Mouse (Mus musculus) common myeloid progenitor, adult 5-6 weeks (primary cell): ENCODE results near the gene Calu. TPM values are rescaled to one million over a fixed set of nuclear protein-coding genes. Genes with fewer than 3 reads are reported as not detected.
"Not testable (repeated sequence)": the region's sequence is repeated elsewhere in the genome, so short reads cannot be mapped to it uniquely, and the experiment has no call there.

Source experiments
- ATAC-seq: replicated peaks from 2 replicates; pipeline ENCODE4 v1.8.0; 2016; ENCODE audit warnings: low read depth, mild to moderate bottlenecking, moderate TSS enrichment, inconsistent platforms; ENCODE audit not compliant: poor library complexity, severe bottlenecking
- total RNA-seq: library from RNA; stranded (forward); fragments of 200-1000, 187-1606 nt; gene quantifications from 2 replicates; pipeline ENCODE4 v1.2.3, GENCODE M21; 2017

Calu gene
- total RNA-seq, 1 experiment from 2014 or later, result 138 TPM

DNA sequence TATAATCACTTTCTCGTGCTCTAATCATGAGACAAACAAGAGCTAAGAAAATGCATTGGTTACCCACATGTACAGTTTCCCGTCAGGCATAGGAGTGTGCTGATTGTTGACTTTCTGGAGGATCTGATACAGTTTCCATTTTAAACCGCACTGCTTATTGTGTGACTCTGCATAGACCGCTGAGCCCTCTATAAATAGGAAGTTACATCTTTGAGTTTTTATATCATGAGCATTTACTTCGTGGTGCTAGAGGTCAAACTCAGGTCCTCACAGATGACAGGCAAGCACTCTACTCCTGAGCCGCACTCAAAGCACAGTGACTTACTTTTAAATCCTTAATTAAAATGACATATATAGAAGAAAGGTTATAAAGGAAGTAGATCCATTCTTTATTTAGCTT is 12.3 kb downstream of the Calu start:
- no peak for ATAC-seq

DNA sequence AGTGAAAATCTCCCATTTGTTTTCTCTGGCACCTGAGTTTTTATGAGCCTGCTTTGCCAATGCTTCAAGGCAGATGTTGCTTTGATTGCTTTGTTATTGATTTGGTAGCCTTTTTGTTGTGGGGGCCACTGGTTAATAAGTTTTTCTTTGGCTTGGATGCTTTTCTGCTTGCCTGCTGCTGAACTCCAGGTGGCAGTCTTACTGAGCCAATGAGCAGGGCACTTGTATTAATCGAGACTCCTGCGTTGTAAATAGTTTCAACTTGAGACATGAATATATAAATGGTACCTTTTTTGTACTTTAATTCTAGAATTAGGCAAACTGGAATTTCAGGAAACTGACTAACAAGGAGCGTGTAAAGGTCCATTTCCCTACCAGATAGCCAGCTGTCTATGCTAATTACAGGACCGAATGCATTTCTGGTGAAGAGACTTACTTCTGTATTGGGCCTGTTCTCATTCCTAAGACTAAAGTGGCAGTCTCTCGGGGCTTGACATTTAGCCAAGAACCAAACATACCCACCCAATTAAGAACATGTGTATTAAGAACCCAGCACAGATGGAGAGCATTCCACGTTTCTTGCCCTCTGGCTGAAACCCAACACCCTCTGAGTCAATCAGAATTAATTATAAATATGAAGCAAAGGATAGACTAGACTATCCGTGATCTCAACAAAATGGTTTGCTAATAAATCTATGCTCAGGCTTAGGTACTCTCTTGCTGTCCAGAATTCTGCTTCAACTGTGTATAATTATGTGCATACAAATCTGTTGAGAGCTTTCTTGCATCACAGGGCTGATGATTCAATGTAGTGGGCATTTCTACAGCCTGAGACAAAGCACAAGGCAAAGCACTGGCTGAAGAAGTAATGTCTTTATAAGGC is 14.6 kb downstream of the Calu start:
- ATAC-seq, result no peak

DNA sequence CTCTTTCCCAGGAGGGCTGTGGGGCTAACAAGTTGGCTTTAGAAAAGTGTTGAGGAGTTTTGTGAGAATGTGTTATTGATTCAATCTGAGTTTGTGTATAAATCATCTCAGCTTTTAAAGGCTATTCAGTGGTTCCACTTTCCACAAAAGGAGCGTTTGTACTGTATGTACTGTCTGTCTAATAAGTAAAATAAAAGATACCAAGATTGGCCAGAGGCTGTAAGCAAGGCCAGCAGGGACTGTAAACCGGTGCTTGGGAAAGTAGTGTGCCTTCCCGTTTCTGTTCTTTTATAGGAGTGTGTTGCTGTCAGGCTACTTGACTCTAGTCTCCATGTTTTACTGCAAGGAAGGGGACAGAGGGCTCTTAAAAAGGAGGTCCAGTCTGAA is 15.3 kb downstream of the Calu start:
- no peak for ATAC-seq

DNA sequence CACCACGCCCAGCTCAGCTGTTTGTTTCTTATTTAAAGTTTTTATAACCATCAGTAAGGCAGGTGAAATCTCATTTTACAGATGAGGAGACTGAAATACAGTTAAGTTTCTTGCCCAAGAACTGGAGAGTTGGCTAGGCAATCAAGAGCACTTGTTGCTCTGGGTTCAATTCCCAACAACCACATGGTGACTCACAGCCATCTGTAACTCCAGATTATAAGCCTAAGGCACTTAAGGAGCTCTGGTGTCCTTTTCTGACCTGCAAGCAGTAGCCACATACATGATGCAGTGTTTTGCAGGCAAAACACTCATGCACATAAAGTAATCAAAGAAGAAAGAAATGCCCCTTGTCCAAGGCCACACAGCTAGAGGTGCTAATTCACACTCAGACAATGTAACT is 17.4 kb downstream of the Calu start:
- no peak for ATAC-seq

DNA sequence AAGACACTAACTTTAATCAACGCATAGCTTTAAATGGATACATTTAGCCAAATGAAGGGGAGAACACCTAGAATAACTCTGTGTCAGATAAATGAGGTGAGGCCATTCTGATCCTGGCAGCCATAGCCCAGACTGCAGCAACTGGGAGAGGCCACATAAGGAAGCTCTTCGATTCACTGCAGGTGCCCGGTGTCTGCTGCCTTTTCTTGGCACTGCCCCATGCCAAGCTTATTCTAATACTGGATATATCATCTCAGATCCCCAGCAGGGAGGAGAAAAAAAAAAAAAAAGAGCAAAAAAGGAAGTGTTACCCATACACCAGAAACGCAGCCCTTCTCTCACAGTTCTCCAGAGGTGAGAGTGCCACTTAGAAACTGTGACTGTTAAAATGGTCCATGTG is 29.5 kb downstream of the Calu start:
- ATAC-seq, result no peak

DNA sequence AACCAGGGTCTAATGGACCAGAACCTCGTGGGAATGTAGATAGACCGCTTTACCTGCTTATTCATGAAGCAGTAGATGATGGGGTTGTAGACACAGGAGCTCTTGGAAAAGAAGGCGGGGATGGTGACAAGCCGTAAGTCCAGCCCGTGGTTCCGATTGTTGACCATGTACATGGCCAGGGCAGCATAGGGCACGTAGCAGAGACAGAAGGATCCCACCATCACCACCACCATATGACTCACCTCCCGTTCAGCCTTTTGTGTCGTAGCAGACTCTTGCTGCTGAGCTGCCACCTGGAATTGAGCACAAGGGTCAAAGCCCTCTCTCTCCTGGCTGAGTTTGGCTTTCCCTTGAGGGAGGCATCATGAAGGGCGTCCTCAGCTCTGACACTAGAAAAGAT is 30.8 kb downstream of the Calu start:
- ATAC-seq, result no peak

DNA sequence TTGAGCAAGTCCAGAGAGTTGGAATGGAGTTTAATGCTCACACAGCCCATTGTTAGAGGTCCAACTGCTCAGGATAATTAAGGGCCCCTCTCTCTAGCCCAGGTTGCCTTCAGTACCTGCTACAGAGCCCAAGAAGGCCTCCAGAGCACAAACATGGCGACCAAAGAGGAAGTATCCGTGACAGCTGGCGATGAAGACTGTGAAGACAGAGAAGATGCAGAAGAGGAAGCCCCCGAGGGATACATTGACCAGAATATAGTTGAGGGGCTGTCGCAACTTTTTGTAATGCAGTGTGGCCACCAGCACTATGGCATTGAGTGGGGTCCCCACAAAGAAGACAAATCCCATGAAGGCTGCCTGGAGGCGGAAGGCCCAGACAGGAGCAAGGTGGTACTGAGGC is 32.1 kb downstream of the Calu start:
- ATAC-seq, result no peak

DNA sequence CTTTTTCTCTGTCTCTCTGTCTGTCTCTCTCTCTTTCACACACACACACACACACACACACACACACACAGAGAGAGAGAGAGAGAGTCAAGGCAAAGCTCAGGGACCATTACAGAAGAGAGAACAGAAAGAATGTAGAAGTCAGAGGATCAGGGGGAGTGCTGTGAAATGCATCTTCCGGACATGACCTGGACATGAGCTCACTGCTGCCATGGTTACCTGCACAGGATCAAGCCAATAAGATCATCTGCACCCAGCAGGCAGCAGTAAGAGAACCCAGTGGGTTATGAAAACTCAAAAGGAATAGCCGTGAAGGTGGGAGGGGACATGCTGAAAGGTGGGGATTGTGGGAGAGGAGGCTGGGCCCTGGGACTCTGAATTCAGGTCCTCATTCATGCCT is 34.6 kb downstream of the Calu start:
- ATAC-seq, result no peak

DNA sequence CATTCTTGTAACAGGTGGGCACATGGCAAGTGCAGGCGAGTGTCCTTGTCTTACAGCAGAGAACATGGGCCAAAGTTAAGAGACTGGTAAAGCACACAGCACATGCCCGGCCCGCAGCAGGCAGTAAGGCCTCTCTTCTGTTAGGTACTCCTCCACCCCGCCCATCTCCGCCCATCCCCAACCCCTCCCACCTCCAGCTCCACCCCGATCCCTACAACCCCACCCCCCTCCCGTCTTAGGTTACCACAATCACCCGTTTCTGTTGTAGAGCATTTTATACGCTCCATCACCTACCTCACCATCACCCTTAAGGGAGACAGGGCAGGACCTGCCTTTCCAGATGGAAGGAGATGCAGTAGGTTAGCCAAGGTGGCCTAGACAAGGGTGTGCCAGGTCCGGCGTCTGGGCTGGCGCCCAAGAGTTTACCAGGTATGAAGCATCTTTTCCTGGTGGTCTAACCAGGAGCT is 40.2 kb downstream of the Calu start, which contains the start of gene Opn1sw:
TSS of gene Opn1sw (minus strand) at position 417 of the 467 bp plus-strand sequence.
- peak; percentile 48 for ATAC-seq

DNA sequence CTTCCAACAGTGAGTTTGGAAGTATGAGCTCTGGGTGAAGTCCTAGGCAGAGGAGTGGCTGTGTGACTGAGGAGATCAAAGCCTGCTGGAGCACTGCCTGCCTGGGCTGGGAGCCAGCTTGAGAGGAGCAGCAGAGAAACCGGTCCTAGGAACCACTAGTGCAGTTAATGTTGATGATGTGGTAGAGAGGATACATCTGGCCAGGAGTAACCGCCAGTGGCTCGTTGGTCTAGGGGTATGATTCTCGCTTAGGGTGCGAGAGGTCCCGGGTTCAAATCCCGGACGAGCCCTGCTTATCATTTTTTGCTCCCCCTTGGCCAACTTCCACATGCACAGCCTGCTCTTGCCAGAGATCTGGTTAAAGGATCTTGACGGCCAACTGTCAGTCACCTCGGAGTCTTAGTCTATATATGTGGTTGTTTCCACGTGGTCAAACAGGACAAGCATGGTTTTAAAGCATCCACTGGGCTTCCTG is 40.8 kb downstream of the Calu start:
- ATAC-seq, result peak; percentile 79

DNA sequence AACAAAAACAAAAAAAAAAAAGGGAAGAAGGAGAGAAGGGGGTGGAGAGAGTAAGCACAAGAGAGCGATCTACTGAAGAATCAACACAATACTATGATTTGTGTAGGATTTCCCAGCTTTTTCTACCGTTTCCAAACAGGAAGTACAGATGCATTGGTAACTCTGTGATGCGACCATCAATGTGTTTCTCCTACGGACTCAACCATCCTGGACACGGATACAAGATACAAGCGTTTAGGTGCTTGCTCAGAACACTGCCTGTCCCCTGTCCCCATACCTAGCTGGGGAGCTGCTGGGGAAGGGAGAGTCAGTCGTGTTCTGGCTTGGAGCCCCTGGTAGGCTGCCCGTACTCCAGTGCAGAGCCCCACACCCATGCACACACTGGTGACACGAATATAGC is 41.6 kb downstream of the Calu start:
- no peak for ATAC-seq

DNA sequence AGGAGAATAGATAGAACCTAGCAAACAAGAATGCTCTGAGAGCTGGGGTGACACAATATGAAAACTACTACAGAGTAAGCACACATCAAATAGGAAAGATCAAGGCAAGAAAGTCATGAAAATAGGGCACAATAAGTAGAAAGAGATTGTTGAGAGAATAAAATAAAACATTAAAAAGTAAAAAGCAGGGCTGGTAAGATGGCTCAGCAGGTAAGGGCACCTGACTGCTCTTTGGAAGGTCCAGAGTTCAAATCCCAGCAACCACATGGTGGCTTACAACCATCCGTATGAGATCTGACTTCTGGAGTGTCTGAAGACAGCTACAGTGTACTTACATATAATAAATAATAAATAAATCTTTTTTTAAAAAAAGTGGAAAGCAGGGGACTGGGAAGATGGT is 42.6 kb downstream of the Calu start:
- ATAC-seq, result not testable (repeated sequence)

DNA sequence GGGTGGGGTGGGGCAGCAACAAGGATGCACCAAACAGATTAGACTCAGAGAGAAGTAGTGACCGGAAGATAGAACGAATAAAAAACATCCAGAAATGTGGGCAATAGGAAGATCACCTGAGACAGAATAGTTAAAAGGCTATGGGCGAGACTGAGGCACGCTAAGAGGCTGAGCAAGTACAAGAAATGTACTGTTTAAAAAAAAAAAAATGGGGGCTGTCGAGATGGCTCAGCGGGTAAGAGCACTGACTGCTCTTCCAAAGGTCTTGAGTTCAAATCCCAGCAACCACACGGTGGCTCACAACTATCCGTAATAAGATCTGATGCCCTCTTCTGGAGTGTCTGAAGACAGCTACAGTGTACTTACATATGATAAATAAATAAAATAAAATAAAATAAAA is 43.4 kb downstream of the Calu start:
- not testable (repeated sequence) for ATAC-seq

DNA sequence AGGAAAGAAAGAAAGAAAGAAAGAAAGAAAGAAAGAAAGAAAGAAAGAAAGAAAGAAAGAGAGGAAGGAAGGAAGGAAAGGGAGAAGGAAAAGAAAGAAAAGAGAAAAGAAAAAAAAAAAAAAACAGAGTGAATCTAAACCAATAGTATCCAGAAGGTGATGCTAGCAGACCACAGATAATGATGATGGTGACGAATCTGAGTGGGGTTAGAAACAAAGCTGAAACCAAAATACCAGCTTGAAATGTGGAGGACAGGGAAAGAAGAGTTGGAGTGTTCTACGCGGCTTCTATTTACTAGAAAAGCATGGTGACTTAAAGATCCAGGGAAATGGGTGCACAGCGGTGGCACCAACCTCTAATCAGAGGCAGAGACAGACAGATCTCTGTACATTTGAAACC is 43.9 kb downstream of the Calu start:
- no peak for ATAC-seq

DNA sequence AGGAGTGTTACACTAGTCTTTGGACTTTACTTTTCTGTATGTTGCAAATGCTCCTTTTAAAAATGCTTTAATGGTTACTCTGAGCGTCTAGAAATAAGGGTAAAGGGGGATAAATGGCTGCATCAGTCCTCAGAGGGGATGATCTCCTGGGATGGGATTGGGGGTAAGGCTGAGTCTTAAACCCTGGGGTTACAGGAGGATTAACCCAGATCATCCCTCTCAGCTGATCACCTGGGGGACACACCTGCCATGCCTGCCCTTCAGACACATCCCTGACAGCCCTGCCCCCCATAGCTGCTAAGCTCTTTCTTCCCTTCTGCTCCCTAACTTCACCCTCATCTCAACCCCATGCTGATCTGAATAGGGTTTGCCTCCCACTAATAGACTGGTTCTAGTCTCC is 46.4 kb downstream of the Calu start:
- ATAC-seq, result no peak

DNA sequence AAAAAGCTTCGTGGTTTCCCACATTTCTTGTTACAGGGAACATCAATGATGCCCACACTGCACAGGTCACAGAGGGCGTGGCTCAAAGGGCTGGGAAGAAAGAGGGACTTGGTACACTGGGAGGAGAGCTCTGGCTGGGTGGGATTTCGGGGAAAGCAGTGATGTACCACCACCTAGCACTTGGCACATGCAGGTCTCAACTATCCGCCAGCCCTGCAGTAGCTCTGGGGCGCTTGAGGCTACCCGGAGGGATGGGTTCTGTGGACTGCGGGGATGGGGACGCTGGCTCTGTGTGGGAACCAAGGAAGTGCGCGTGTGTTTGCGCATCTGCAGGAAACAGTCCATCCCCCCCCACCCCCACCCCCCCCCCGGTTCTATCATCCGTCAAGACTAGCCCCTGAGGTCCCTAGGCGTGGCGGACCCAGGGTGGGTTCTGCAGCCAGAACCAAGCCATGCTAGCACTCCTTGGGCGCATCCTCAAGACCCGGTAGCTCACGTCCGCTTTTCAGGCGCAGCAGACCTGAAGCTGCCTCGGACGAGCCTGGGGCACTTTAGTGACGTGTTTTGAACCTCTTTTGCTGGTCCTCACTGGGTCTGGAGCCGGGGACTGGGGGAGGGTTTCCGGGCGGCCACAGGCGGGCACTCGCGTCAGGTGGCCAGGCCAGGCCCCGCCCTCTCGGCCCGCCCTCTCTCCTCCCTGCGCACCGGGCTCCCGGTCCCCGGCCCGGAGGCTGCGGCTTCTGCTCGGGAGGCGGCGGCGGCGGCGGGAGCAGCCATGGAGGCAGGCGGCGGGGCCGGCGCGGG is 48.2 kb downstream of the Calu start, which contains the start of gene Ccdc136:
TSS of gene Ccdc136 (plus strand) at position 400 of the 804 bp plus-strand sequence.
- ATAC-seq, result peak; percentile 53; the same call in 1 of the 2 replicates

DNA sequence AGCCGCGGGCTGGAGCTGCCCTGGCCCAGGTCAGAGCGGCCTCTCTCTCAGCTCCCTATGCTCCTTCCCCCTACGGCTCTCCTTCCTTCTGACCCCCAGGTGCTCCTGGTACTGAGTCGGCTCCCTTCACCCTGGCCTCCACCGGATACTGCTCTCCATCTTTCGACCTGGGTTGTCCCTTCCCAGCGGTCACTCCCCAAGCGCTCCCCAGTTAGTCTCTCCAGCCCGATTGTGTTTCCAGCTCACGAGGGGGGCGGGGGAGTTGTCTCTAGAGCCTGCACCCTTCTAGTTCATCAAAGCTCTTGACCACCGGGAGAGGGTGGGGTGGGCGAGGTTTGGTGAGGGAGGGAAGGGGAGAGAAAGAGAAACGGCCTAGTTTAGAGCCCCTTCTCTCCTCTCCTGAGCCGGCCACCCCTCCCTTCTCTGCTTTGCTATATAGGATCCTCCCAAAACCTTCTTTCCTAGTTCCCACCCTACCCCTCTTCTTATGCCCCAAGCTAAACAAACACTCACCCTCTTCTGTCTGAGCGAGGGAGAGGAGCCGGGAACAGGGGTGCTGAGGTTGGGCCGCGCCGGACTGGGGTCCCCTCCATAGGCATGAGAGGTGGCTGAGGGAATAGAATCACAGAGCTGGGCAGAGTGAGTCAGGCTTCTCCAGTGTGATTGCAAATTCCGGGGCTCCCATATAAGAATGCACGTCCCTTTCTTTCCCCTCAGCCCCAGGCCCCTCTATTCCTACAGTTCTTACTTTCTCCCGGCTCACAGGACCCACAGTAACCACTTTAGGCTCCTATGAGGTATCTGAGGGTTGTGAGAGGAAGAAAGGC is 49.1 kb downstream of the Calu start:
- ATAC-seq, result no peak

DNA sequence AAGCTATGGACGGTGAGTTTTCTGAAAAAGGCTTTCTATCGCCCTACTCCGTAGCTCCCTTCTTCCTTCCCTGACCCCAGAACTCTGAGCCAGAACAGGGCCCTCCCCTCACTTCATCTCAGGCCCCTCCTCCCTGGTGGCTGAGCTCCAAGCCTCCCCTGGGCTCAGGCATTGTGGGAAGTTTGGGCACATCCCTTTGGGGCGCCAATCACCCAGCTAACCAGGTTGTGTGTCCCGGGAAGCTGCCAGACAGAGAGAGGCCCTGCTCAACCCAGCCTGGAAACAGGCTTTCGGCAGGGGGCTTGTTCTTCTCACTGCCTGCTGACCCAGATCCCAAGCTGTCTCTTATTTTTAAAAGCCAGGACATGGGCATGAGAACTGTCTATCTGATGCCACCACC is 49.7 kb downstream of the Calu start:
- no peak for ATAC-seq

DNA sequence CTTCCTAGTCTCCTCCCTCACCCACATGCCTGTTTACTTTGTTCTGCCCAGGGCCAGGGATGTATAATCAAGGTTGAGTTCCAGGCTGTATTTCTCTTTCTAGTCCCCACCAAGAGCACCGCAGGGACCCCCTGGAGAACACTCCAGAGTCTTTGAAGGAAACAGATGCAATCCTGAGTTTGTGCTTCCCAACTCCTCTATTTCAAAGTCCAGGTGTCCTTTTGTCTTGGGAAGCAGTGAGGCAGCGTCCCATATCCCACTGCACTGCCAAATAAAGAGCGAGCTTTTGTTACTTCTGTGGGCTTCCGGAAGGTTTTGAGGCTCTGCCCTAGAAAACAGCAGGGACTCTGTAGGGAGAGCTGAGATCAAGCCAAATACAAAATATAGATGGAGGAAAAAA is 52.0 kb downstream of the Calu start:
- no peak for ATAC-seq

DNA sequence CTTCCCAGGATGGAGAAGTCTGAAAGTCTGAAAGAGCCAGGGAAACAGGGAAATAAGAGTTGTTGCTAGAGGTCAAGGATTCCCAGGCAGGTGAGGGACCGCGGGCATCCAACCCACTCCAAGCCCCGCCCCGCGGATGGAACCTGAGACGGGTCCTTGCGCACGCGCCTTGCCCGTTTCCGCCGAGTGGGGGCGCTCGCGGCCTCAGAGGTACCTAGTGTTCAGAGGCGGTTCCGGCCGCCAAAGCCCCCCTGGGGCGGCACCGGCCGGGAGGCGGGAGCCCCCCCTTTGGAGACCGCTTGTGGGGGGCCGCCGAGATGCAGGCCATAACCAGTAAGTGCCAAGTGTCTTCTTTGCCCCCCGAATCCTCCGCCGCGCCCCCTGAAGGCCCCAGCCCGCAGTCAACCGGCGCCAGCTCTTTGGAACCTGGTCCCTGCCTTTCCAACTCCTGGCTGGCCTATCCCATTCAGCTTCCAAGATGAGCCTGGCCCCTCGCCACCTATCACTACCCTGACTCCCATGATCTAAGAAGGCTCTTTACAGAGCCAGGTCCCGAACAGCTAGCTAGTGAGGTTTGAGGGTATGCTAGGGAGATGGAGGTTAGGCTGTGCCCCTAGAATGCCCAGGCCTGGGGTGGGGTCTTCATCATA is 54.9 kb downstream of the Calu start:
- ATAC-seq, result no peak
